Mouse (Mus musculus): Measurements from ENCODE around the gene Hnmt. TPM values are rescaled to one million over a fixed set of nuclear protein-coding genes. Genes with fewer than 3 reads are reported as not detected.

The Hnmt gene
- polyA plus RNA-seq (2015; fragmentation: Nextera tagmentation; extraction: Ambion mirVana): 1.8 and 2.3 TPM in 2 replicates

GRCm38 (mm10) chr2:24049344-24049990 lies at the start of gene Hnmt:
TSS of gene Hnmt (minus strand) at chr2:24049394.

GRCm38 (mm10) chr2:24096495-24096894 lies 47.3 kb upstream of the Hnmt start, which contains the start of gene Tbpl2:
TSS of gene Tbpl2 (minus strand) at chr2:24096595.

Other genes with a start within 250 kb of the Hnmt start
- not detected in 2 replicates for gene Tbpl2, start 47.2 kb upstream of the Hnmt start, polyA plus RNA-seq (2015; fragmentation: Nextera tagmentation; extraction: Ambion mirVana)
- gene Il1f8, start 103.8 kb upstream of the Hnmt start, polyA plus RNA-seq (2015; fragmentation: Nextera tagmentation; extraction: Ambion mirVana): not detected in 2 replicates
- gene Il1f9, start 137.1 kb upstream of the Hnmt start, polyA plus RNA-seq (2015; fragmentation: Nextera tagmentation; extraction: Ambion mirVana): 5.7 and 7.7 TPM in 2 replicates
- gene Il1f6, start 166.0 kb upstream of the Hnmt start, polyA plus RNA-seq (2015; fragmentation: Nextera tagmentation; extraction: Ambion mirVana): not detected in 2 replicates
- not detected in 2 replicates for gene Il1f5, start 227.6 kb upstream of the Hnmt start, polyA plus RNA-seq (2015; fragmentation: Nextera tagmentation; extraction: Ambion mirVana)
- gene Il1f10, start 241.8 kb upstream of the Hnmt start, polyA plus RNA-seq (2015; fragmentation: Nextera tagmentation; extraction: Ambion mirVana): not detected in 2 replicates

Measured in spleen, postnatal 0 days (tissue).